Mouse (Mus musculus): ENCODE results near the gene Olfr544.

The Olfr544 gene

DNA sequence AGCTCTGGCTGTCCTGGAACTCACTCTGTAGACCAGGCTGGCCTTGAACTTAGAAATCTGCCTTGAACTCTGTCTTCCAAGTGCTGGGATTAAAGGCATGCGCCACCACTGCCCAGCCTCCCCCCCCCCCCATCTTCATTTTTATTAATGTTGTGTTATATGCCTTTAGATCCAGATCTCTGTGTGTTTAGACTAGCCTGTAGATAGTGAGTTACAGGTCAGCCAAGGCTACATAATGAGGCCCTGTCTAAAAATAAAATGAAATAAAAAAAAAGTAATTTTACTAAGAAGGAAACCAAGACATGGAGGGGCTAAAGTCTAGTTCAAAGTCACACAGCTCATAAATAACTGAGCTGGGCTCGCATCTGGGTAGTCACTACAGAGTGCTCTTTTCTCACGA, 9.2 kb downstream of the Olfr544 start:
- in situ Hi-C loops (cut with MboI, MseI), result no loop called here

DNA sequence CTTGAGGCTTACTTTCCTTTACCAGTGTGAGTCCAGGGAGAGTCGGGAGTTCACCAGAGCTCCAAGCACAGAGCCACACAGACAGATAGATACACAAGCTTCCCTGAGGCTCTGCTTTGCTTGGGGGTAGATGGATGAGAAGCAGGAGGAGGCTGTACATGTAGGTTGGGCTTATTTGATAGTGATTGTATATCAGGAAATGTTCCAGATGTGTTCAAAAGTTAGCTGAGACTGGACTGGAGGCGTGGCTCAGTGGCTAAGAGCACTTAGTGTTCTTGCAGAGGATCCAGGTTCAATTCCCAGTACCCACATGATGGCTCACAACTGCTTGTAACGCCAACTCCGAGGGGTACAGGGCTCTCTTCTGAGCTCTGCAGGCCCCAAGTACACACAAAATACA, 9.7 kb downstream of the Olfr544 start:
- in situ Hi-C loops (cut with MboI, MseI), result no loop called here

DNA sequence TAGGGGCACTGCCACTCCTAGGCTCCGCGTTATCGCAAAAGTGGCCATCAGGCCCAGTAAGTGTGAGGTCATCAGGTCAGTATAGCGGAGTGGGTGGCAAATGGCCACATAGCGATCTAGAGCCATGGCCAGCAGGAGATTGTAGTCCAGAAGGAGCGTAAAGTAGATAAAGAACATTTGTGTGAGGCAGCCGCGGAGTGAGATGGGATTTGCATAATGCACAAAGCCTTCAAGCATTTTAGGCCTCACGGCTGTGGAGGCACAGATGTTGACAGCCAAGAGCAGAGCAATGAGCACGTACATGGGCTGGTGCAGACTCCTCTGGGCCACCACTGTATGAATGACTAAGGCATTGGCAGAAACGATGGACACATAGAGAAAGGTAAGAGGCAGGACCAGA, 10.7 kb downstream of the Olfr544 start:
- in situ Hi-C loops (cut with MboI, MseI), result no loop called here

DNA sequence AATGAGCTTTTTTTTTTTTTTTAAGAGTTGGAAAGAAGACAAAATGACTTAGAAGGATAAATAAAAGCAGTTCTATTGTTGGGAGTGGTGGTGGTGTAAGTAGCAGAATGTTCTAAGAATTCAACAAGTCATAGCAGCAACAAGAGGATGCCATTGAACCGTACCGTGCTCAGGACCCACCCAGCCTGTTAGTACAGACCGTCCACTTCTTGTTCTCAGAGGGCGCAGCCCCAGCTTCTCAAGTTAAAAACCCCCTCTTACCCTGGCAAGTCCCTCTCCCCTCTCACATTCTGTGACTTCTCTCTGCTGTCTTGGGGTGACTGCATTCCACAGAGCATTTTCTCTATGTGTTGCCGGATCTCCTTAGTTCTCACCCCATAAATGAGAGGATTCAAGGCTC, 11.5 kb downstream of the Olfr544 start:
- in situ Hi-C loops (cut with MboI, MseI), result no loop called here

DNA sequence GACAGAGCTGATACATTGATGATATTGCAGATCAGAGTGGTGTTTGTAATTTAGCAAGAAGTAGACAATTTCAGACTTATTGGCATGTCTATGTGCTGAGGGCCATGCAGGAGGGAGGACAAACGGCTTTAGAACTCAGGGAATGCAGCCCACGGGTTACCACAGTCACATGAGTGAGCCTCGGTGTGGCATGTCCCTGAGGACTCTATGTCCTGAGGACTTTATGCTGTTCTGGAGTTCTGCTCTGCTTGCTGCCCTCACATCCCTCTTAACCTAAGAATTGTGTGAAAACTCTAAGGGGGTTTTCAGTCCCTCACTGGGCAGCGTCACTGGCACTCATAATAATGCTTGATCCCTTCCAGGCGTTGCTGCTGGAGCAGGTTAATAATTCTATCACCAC, 15.4 kb downstream of the Olfr544 start:
- in situ Hi-C loops (cut with MboI, MseI), result loop anchor here (25.0 kb wide), 1 partner anchor 335 kb away; no protein-coding TSS in a partner anchor

GRCm38 (mm10) chr7:102467566-102467965, 20.5 kb downstream of the Olfr544 start:
- in situ Hi-C loops (cut with MboI, MseI), result loop anchor here (25.0 kb wide), 1 partner anchor 330 kb away; no protein-coding TSS in a partner anchor

DNA sequence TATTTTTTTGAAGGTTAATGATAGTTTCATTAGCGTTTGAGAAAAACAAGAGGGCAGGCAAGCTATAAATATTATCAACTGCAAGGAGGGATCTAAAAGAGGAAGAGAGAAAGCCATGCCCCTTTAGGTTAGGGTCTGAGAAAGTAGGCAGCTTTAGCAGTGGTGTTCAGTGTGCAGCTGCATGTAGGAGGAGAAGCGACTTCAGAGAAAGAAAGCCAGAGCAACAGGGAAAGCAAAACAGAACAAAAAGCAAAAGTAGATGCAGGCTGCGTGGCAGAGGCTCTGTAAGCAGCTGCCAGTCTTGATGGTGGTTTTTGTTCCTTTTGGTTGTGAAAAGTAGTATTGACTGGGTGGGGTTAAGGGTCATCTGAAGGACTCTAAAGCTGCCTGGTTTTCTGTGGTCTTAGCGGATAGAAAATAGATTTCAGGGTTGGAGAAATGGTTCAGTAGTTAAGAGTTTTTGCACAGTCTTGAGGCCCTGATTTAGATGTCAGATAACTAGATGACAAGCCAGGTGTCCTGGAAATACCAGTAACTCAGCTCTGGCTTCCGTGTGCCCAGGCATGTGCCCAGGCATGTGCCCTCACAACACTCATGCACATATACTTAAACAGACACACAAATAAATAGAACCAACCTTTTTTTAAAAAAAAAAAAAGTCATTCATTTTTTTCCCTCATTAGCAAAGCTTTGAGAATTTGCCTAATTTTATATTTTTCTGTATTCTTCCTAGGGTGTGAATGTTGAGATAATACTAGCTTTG, 29.3 kb downstream of the Olfr544 start:
- in situ Hi-C loops (cut with MboI, MseI), result loop anchor here (25.0 kb wide), 1 partner anchor 321 kb away; no protein-coding TSS in a partner anchor

- in situ Hi-C loops (cut with MboI, MseI), result no loop called here
Observed at GRCm38 (mm10) chr7:102446438-102446837, 41.7 kb downstream of the Olfr544 start.

DNA sequence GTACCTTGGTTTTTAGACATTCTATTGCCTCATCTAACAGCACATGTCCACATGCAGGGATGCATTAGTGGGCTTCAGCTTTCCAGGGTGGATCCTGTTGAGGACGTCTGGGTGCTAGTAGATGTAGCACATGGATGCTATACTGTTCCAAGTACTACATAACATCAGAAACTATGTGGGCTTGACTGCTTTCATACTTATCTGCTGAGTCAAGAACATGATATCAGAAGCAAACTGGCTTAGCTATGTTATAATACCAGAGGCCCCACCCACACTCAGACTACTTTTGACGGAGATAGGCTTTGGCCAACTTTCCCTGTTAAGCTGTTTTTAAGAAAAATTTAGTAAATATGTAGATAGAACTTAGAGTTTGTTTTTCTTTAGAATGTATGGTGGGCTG, 43.8 kb downstream of the Olfr544 start:
- in situ Hi-C loops (cut with MboI, MseI), result loop anchor here (5.0 kb wide), 1 partner anchor 262 kb away; no protein-coding TSS in a partner anchor

GRCm38 (mm10) chr7:102442432-102442831, 45.7 kb downstream of the Olfr544 start:
- in situ Hi-C loops (cut with MboI, MseI), result loop anchor here (5.0 kb wide), 1 partner anchor 260 kb away; no protein-coding TSS in a partner anchor

DNA sequence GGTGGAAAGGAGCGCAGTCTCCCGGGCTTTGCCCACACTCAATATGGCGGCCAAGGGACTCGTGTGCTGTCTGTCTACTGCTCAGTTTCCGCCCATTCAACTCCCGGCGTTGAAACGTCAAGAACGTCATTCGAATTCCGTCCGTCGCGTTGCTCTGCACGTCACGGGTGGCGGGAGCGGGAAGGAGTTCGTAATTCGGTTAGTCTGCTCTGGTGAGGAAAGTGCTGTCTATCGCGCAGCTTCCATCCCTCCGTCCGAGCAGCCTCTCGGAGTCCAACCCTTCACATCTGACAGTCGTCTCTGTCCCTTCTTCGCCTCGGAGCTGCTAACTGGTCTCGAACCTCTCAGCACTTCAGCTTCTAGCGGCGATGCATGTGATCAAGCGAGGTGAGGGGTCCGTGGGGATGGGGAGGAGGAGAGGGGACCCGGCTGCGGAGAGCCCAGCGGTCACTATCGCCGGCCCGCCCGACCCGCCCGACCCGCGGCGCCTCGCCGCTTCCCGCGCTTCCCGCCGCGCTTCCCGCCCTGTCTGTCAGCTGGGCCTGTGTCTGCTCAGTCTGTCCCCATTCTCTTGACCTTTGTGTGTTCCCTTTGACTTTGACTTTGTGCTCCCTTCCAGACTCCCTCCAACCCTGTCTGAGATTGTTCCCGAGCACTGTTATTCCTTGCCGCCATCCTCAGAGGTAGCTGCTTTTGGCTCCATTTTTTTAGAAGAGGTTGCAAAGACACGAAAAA, 46.3 kb downstream of the Olfr544 start, which contains the start of gene Rrm1:
Rrm1 (plus strand) TSS at position 39 of the 735 bp plus-strand sequence.
- in situ Hi-C loops (cut with MboI, MseI), result loop anchor here (5.0 kb wide), 1 partner anchor 260 kb away; no protein-coding TSS in a partner anchor

GRCm38 (mm10) chr7:102440822-102441656, 47.1 kb downstream of the Olfr544 start:
- in situ Hi-C loops (cut with MboI, MseI), result loop anchor here (5.0 kb wide), 1 partner anchor 259 kb away; no protein-coding TSS in a partner anchor

DNA sequence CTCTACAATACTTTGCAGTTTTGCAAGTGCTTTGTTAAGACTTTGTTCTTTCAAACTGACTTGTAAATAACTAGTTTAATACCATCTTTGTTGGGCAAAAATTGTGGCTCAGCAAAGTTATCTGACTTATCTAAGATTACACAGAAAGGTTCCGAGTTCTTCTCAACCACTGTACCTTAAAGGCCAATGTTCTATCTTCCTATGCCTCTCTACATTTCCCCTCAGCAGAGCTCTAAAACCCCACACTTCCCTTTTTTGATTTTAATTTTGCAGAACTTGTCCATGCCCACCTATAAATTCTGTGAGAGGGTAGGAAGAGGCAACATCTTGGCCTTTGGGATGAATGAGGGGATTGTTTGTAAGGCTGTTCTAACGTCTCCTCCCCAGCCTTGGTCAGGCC, 53.8 kb downstream of the Olfr544 start:
- in situ Hi-C loops (cut with MboI, MseI), result no loop called here
